Mouse (Mus musculus): Measurements from ENCODE around the gene Noxred1. TPM values are rescaled to one million over a fixed set of nuclear protein-coding genes. Genes with fewer than 3 reads are reported as not detected.
A peak's percentile ranks its signal among the peaks of the same experiment; 100 is the strongest.
"Not testable (repeated sequence)": the region's sequence is repeated elsewhere in the genome, so short reads cannot be mapped to it uniquely, and the experiment has no call there.

Noxred1 gene
- polyA plus RNA-seq, 1 experiment = 0.28 TPM

- WGBS = 31% methylated on average over 2 of the region's 2 CpGs
- Histone ChIP-seq H3K36me3 (ENCODE audit: control insufficient read depth, insufficient read depth, low read length) (no peaks in the 10 kb centered on the region), H3K4me1 (ENCODE audit: control insufficient read depth, insufficient read depth, insufficient read length, low read length) (peaks cover 5% of the 10 kb centered on the region), H3K27me3 (ENCODE audit: control insufficient read depth, insufficient read depth, low read length) (no peaks in the 10 kb centered on the region), H3K27ac (ENCODE audit: insufficient read depth, low read depth, low read length) (no peak overlapping the region), H3K4me3 (ENCODE audit: low read depth, low read length) (no peak overlapping the region)
- TF ChIP-seq POLR2A (IDR thresholded peaks at IDR 0.05; ENCODE audit: low read depth, low read length) (no peak), CTCF (IDR thresholded peaks at IDR 0.05; ENCODE audit: extremely low read depth, insufficient read length, insufficient replicate concordance, low read depth, low read length) (no peak)
Observed at GRCm38 (mm10) chr12:87212844-87213606, 25.5 kb downstream of the Noxred1 start.

GRCm38 (mm10) chr12:87205789-87206188 is 32.7 kb downstream of the Noxred1 start:
- WGBS = 95% methylated on average over 5 of the region's 5 CpGs
- not testable (repeated sequence) for H3K27ac ChIP-seq (ENCODE audit: insufficient read depth, low read depth, low read length); H3K27me3 ChIP-seq (ENCODE audit: control insufficient read depth, insufficient read depth, low read length); H3K36me3 ChIP-seq (ENCODE audit: control insufficient read depth, insufficient read depth, low read length); H3K4me1 ChIP-seq (ENCODE audit: control insufficient read depth, insufficient read depth, insufficient read length, low read length); H3K4me3 ChIP-seq (ENCODE audit: low read depth, low read length)

GRCm38 (mm10) chr12:87201694-87202093 is 36.8 kb downstream of the Noxred1 start:
- Histone ChIP-seq H3K4me3 (ENCODE audit: low read depth, low read length) (no peak overlapping the region), H3K27ac (ENCODE audit: insufficient read depth, low read depth, low read length) (no peak overlapping the region), H3K27me3 (ENCODE audit: control insufficient read depth, insufficient read depth, low read length) (no peaks in the 10 kb centered on the region; the same call in 1 of the 2 replicates), H3K4me1 (ENCODE audit: control insufficient read depth, insufficient read depth, insufficient read length, low read length) (no peaks in the 10 kb centered on the region), H3K36me3 (ENCODE audit: control insufficient read depth, insufficient read depth, low read length) (no peaks in the 10 kb centered on the region)
- 51% methylated on average over 5 of the region's 5 CpGs for WGBS
- no peak for TF ChIP-seq CTCF (IDR thresholded peaks at IDR 0.05; ENCODE audit: extremely low read depth, insufficient read length, insufficient replicate concordance, low read depth, low read length)
- no peak for TF ChIP-seq POLR2A (IDR thresholded peaks at IDR 0.05; ENCODE audit: low read depth, low read length)

GRCm38 (mm10) chr12:87199973-87200586 is 38.5 kb downstream of the Noxred1 start, which contains the start of gene Tmed8:
Gene Tmed8 (minus strand): TSS chr12:87200454.
- WGBS = under 1% methylated on average over 70 of the region's 70 CpGs
- H3K27ac ChIP-seq (ENCODE audit: insufficient read depth, low read depth, low read length) = no peak within 1 kb of the TSS

GRCm38 (mm10) chr12:87199206-87199972 is 39.1 kb downstream of the Noxred1 start, which contains the start of gene Samd15:
Gene Samd15 (plus strand): TSS chr12:87199723.
- WGBS = 2% methylated on average over 38 of the region's 38 CpGs
- Histone ChIP-seq H3K27ac (ENCODE audit: insufficient read depth, low read depth, low read length) (no peak within 1 kb of the TSS), H3K36me3 (ENCODE audit: control insufficient read depth, insufficient read depth, low read length) (no peaks in the 10 kb centered on the region), H3K4me1 (ENCODE audit: control insufficient read depth, insufficient read depth, insufficient read length, low read length) (no peaks in the 10 kb centered on the region), H3K4me3 (ENCODE audit: low read depth, low read length) (peak within 1 kb of the TSS; percentile 84), H3K27me3 (ENCODE audit: control insufficient read depth, insufficient read depth, low read length) (no peaks in the 10 kb centered on the region; the same call in 1 of the 2 replicates)
- TF ChIP-seq CTCF (IDR thresholded peaks at IDR 0.05; ENCODE audit: extremely low read depth, insufficient read length, insufficient replicate concordance, low read depth, low read length) = no peak

More at GRCm38 (mm10) chr12:87199973-87200586, 38.5 kb downstream of the Noxred1 start, which contains the start of gene Tmed8:
- no peaks in the 10 kb centered on the region for H3K4me1 ChIP-seq (ENCODE audit: control insufficient read depth, insufficient read depth, insufficient read length, low read length)
- H3K36me3 ChIP-seq (ENCODE audit: control insufficient read depth, insufficient read depth, low read length) = no peaks in the 10 kb centered on the region
- no peaks in the 10 kb centered on the region; the same call in 1 of the 2 replicates for H3K27me3 ChIP-seq (ENCODE audit: control insufficient read depth, insufficient read depth, low read length)
- TF ChIP-seq POLR2A (IDR thresholded peaks at IDR 0.05; ENCODE audit: low read depth, low read length) = no peak
- TF ChIP-seq CTCF (IDR thresholded peaks at IDR 0.05; ENCODE audit: extremely low read depth, insufficient read length, insufficient replicate concordance, low read depth, low read length) = no peak
- H3K4me3 ChIP-seq (ENCODE audit: low read depth, low read length) = peak within 1 kb of the TSS; percentile 84

GRCm38 (mm10) chr12:87198792-87199191 is 39.7 kb downstream of the Noxred1 start:
- Histone ChIP-seq H3K4me3 (ENCODE audit: low read depth, low read length) (no peak overlapping the region), H3K4me1 (ENCODE audit: control insufficient read depth, insufficient read depth, insufficient read length, low read length) (no peaks in the 10 kb centered on the region), H3K27me3 (ENCODE audit: control insufficient read depth, insufficient read depth, low read length) (no peaks in the 10 kb centered on the region; the same call in 1 of the 2 replicates), H3K27ac (ENCODE audit: insufficient read depth, low read depth, low read length) (no peak overlapping the region), H3K36me3 (ENCODE audit: control insufficient read depth, insufficient read depth, low read length) (no peaks in the 10 kb centered on the region)
- WGBS = 71% methylated on average over 6 of the region's 6 CpGs
- TF ChIP-seq POLR2A (IDR thresholded peaks at IDR 0.05; ENCODE audit: low read depth, low read length) = no peak

GRCm38 (mm10) chr12:87196310-87196709 is 42.2 kb downstream of the Noxred1 start:
- H3K4me3 ChIP-seq (ENCODE audit: low read depth, low read length) = no peak overlapping the region

More at GRCm38 (mm10) chr12:87196310-87196709, 42.2 kb downstream of the Noxred1 start:
- Histone ChIP-seq H3K27me3 (ENCODE audit: control insufficient read depth, insufficient read depth, low read length) (no peaks in the 10 kb centered on the region; the same call in 1 of the 2 replicates), H3K36me3 (ENCODE audit: control insufficient read depth, insufficient read depth, low read length) (no peaks in the 10 kb centered on the region), H3K27ac (ENCODE audit: insufficient read depth, low read depth, low read length) (no peak overlapping the region), H3K4me1 (ENCODE audit: control insufficient read depth, insufficient read depth, insufficient read length, low read length) (no peaks in the 10 kb centered on the region)
- TF ChIP-seq CTCF (IDR thresholded peaks at IDR 0.05; ENCODE audit: extremely low read depth, insufficient read length, insufficient replicate concordance, low read depth, low read length) (no peak), POLR2A (IDR thresholded peaks at IDR 0.05; ENCODE audit: low read depth, low read length) (no peak)

Data from small intestine, adult 2 months (tissue).